Mouse (Mus musculus) kidney, adult 18-20 months (tissue): ENCODE results near the gene Lcn2.

ENCODE experiments used
- DNase-seq: peaks from one replicate; pipeline ENCODE4 v3.0.0; 2021

Lcn2 gene

DNA sequence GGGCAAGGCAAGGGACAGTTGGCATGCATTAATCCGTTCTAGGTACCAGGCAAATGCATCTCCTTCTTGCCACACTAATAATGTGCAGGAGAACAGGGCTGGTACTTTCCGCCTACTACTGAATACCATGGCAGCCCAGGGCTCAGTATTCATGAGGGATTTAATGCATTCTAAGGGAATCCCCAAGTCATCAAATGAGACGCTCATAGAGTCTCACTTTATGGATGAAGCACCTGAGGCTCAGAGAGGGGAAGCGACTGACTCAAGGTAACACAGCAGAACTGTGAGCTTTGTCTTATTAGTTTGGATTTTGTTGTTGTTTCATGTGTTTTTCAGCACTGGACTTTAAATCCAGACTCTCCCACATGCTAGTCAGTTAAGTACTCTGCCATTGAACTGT is 46.0 kb downstream of the Lcn2 start:
- DNase-seq: no peak

GRCm38 (mm10) chr2:32341634-32341939 is 46.5 kb downstream of the Lcn2 start:
- no peak for DNase-seq

- DNase-seq: no peak
Observed at GRCm38 (mm10) chr2:32340836-32341633, 47.0 kb downstream of the Lcn2 start.

- no peak for DNase-seq
Observed at GRCm38 (mm10) chr2:32339912-32340642, 48.0 kb downstream of the Lcn2 start.

- no peak for DNase-seq
Observed at GRCm38 (mm10) chr2:32335888-32336287, 52.2 kb downstream of the Lcn2 start.
